In genomic region chr10:116759816-116760215, GRCm38 (mm10) we compare ENCODE assay signal across 18 mouse cellular contexts.
"Had no signal": no experiment of that assay in that cellular context is flagged by ENCODE, and none has a peak within 500 bp of the region (broad histone marks: within the 10 kb centered on the region; RNA-seq: fewer than 3 reads in every experiment).

No protein-coding gene starts in this region.

- H3K36me3 ChIP-seq: midbrain, embryonic 10.5 days; midbrain, embryonic 12.5 days; neural tube, embryonic 13.5 days; neural tube, embryonic 15.5 days had no signal

- H3K4me3 ChIP-seq: midbrain, embryonic 10.5 days; midbrain, embryonic 12.5 days; myocyte; neural tube, embryonic 13.5 days; neural tube, embryonic 15.5 days had no signal

- H3K9ac ChIP-seq: lung, embryonic 14.5 days; midbrain, embryonic 12.5 days; neural tube, embryonic 15.5 days had no signal

- DNase-seq: lung, adult 18-20 months; lung, embryonic 14.5 days; lung, postnatal 10 days; lung, postnatal 4 days; midbrain, embryonic 14.5 days; retina, postnatal 1 day; right cerebral cortex, adult 18-20 months; right cerebral cortex, postnatal 25 days; right cerebral cortex, postnatal 4 days; spleen, adult 18-20 months; thymus, adult 2 months; thymus, postnatal 25 days; thymus, postnatal 4 days had no signal

- H3K9me3 ChIP-seq: midbrain, embryonic 10.5 days; midbrain, embryonic 12.5 days; neural tube, embryonic 13.5 days; neural tube, embryonic 15.5 days had no signal

- H3K27me3 ChIP-seq: midbrain, embryonic 12.5 days; neural tube, embryonic 13.5 days; neural tube, embryonic 15.5 days had no signal

- H3K4me2 ChIP-seq: lung, embryonic 14.5 days; midbrain, embryonic 12.5 days had no signal

- H3K27ac ChIP-seq: midbrain, embryonic 10.5 days; midbrain, embryonic 12.5 days had no signal
